Mouse (Mus musculus) spleen, adult 2 months (tissue): ENCODE data around the gene Polr2j. TPM values are rescaled to one million over a fixed set of nuclear protein-coding genes. Genes with fewer than 3 reads are reported as not detected.
A peak's percentile ranks its signal among the peaks of the same experiment; 100 is the strongest.

ENCODE experiments used
- DNase-seq, 2 experiments: peaks; one replicate each; pipeline versions ENCODE4 v3.0.0 to v3.0.0-alpha.2; 2012 to 2021; ENCODE audit warnings: low spot score in 2 of 2, low read depth in 1 of 2
- H3K27ac ChIP-seq: fragments of 200-500 bp; 2 replicates; pipeline ENCODE4 v1.5.1; 2012; ENCODE audit warnings: low read length, inconsistent platforms; ENCODE audit not compliant: insufficient read depth
- H3K27me3 ChIP-seq: fragments of 200-500 bp; 2 replicates; pipeline ENCODE4 v1.6.1; 2012; ENCODE audit warnings: mild to moderate bottlenecking, moderate library complexity, low read length, inconsistent platforms; ENCODE audit not compliant: control insufficient read depth, insufficient read depth
- H3K36me3 ChIP-seq: fragments of 200-500 bp; 2 replicates; pipeline ENCODE4 v1.6.1; 2012; ENCODE audit warnings: mild to moderate bottlenecking, low read length, inconsistent platforms; ENCODE audit not compliant: control insufficient read depth, insufficient read depth
- H3K4me1 ChIP-seq: fragments of 200-500 bp; 2 replicates; pipeline ENCODE4 v1.6.1; 2011; ENCODE audit warnings: inconsistent platforms; ENCODE audit not compliant: control insufficient read depth, insufficient read depth, insufficient read length
- H3K4me3 ChIP-seq: fragments of 200-500 bp; 2 replicates; pipeline ENCODE4 v1.5.1; 2011; ENCODE audit warnings: mild to moderate bottlenecking, inconsistent platforms; ENCODE audit not compliant: insufficient read depth, insufficient read length; ENCODE audit errors: extremely low read depth
- CTCF ChIP-seq: fragments of 200-500 bp; IDR thresholded peaks from 2 replicates; pipeline ENCODE4 v1.5.1; 2011; ENCODE audit warnings: mild to moderate bottlenecking, inconsistent platforms; ENCODE audit not compliant: insufficient read depth, insufficient read length, insufficient replicate concordance; ENCODE audit errors: extremely low read depth
- POLR2A ChIP-seq: fragments of 200-500 bp; IDR thresholded peaks from 2 replicates; pipeline ENCODE4 v1.6.1; 2011; ENCODE audit warnings: low read depth, low read length, inconsistent platforms
- WGBS: fragments of 180-500 bp; shearing (Covaris S2); methylation state at CpG from one replicate; pipeline ENCODE4 v1.1.7; 2018; 5-methylcytosine and 5-hydroxymethylcytosine counted together
- polyA plus RNA-seq: library from polyadenylated mRNA; depleted of rRNA; stranded (reverse); fragments of >200 nt; gene quantifications from 2 replicates; pipeline ENCODE4 v1.2.3, GENCODE M21; 2012

The Polr2j gene
- polyA plus RNA-seq, 1 experiment, result 32.3 TPM

- 89% methylated on average over 11 of the region's 11 CpGs for WGBS
- DNase-seq, result no peak
- Histone ChIP-seq H3K36me3 (peaks cover 35% of the 10 kb centered on the region), H3K4me1 (peaks cover 4% of the 10 kb centered on the region; the same call in 1 of the 2 replicates), H3K4me3 (no peak overlapping the region), H3K27ac (no peak overlapping the region), H3K27me3 (no peaks in the 10 kb centered on the region)
- TF ChIP-seq CTCF, result no peak
- TF ChIP-seq POLR2A, result no peak
Observed at GRCm38 (mm10) chr5:136163807-136164474, 47.5 kb downstream of the Polr2j start.

- Histone ChIP-seq H3K27ac (no peak overlapping the region), H3K27me3 (no peaks in the 10 kb centered on the region), H3K36me3 (peaks cover 34% of the 10 kb centered on the region), H3K4me1 (peaks cover 9% of the 10 kb centered on the region; the same call in 1 of the 2 replicates), H3K4me3 (no peak overlapping the region)
- DNase-seq, result no peak
- 85% methylated on average over 8 of the region's 8 CpGs for WGBS
- no peak for TF ChIP-seq CTCF
- TF ChIP-seq POLR2A, result no peak
Observed at GRCm38 (mm10) chr5:136165246-136165645, 48.8 kb downstream of the Polr2j start.

- peaks cover 28% of the 10 kb centered on the region for H3K36me3 ChIP-seq
- WGBS, result 94% methylated on average over 4 of the region's 4 CpGs
- H3K4me3 ChIP-seq, result no peak overlapping the region
- H3K4me1 ChIP-seq, result peaks cover 17% of the 10 kb centered on the region; the same call in 1 of the 2 replicates
- no peak for TF ChIP-seq POLR2A
- TF ChIP-seq CTCF, result no peak
- H3K27ac ChIP-seq, result no peak overlapping the region
- DNase-seq, result no peak
- H3K27me3 ChIP-seq, result no peaks in the 10 kb centered on the region
Observed at GRCm38 (mm10) chr5:136167296-136167695, 50.9 kb downstream of the Polr2j start.

DNA sequence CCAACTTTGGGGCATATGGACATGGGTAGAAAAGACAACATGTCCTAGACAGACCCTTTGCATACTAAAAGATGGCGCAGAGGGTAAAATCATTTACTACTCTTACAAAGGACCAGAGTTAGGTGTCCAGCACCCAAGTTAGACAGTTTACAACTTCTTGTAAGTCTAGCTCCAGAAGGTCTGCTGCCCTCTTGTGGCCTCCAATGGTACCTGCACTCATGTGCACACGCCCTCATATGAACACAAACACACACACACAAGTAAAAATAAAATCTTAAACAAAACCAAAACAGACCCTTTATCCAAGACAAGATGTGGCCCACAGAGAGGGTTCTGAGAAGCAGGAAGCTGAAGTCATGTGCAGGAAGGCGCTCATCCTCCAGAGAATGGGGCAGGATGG, 51.6 kb downstream of the Polr2j start:
- peaks cover 17% of the 10 kb centered on the region; the same call in 1 of the 2 replicates for H3K4me1 ChIP-seq
- no peak for DNase-seq
- 95% methylated on average over 3 of the region's 3 CpGs for WGBS
- no peak overlapping the region for H3K4me3 ChIP-seq
- TF ChIP-seq POLR2A, result no peak
- no peak for TF ChIP-seq CTCF
- H3K36me3 ChIP-seq, result peaks cover 24% of the 10 kb centered on the region
- no peaks in the 10 kb centered on the region for H3K27me3 ChIP-seq
- no peak overlapping the region for H3K27ac ChIP-seq

- Histone ChIP-seq H3K27me3 (no peaks in the 10 kb centered on the region), H3K36me3 (peaks cover 17% of the 10 kb centered on the region), H3K27ac (peak overlapping the region; percentile 95), H3K4me3 (peak overlapping the region; percentile 74), H3K4me1 (peaks cover 24% of the 10 kb centered on the region; the same call in 1 of the 2 replicates)
- 6% methylated on average over 15 of the region's 15 CpGs for WGBS
- TF ChIP-seq POLR2A (no peak), CTCF (no peak)
- DNase-seq, result peak; percentile 50 to 63
Observed at GRCm38 (mm10) chr5:136169626-136170511, 53.4 kb downstream of the Polr2j start.

DNA sequence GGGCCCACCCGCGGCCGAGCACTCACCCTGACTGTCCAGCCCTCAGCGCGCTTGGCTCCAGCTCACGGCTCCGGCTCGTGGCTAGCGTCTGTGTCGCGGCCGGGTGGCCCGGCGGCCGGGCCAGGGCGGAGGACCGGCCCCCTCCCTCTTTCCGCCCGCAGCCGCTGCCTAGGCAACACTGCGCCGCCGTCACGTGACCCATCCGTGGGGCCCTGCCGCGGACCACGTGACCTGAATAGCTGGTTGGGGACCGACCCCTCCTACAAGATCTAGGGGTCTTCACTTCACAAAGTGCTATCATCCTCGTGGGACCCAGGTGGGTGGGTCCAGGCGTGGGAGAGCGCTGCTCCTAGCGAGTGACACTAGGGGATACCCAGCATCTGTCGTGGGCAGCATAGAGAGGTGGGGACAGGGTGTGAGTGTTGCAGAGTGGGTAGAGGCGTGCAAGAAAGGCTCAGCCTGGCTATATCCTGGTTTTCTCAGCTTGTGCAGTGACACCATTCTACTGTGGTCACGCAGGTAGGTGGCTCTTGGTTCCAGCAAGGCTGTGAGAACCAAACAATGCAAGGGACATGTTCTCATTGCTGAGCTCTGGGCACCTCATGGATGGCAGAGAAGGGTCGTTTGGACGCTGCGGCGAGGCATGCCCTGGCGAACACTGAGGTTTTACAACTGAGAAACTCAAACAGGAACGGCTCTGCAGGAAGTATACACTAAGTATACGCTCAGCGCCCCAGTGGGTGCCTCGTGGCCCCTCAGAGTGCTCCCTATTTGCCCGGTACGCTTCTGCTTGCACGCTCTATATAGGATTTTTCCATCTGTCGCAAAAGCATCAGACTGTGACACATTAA, 54.3 kb downstream of the Polr2j start, which contains the start of gene Orai2:
Gene Orai2, minus strand, starts transcription at position 202 of the 851 bp plus-strand sequence.
- WGBS, result 1% methylated on average over 49 of the region's 49 CpGs
- peaks cover 24% of the 10 kb centered on the region; the same call in 1 of the 2 replicates for H3K4me1 ChIP-seq
- no peaks in the 10 kb centered on the region for H3K27me3 ChIP-seq
- TF ChIP-seq CTCF (no peak), POLR2A (peak; percentile 10; the same call in 1 of the 2 replicates)
- peak within 1 kb of the TSS; percentile 74 for H3K4me3 ChIP-seq
- peak within 1 kb of the TSS; percentile 95 for H3K27ac ChIP-seq
- peaks cover 12% of the 10 kb centered on the region for H3K36me3 ChIP-seq
- DNase-seq, result peak; percentile 47 to 92
